Comparison of ENCODE assay signal across 12 mouse cellular contexts in the genomic region with DNA sequence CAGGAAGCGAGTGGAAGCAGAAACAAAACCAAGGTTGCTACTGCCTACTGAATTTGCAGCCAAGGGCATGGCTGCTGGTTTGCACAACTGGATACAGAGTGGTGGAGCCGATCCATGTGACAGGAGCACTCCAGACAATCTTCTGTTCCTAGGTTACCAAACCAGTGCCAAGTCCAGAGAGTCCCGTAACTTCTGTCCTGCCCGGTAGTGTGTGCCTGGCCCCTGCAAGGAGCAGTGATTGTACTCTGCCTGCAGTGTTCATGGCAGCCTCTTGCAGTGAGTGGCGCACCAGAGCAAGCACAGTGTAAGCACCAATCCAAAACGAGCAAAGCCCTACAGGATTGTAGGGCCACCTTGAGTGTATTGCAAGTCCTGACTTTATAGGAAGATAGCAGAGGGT. TPM values are rescaled to one million over a fixed set of nuclear protein-coding genes. Genes with fewer than 3 reads are reported as not detected.
A peak's percentile ranks its signal among the peaks of the same experiment; 100 is the strongest.
DNase-seq lines count a peak whose midpoint lies in the region; ATAC-seq and TF ChIP-seq lines count a peak whose summit lies in the region.
"Had no signal": no experiment of that assay in that cellular context is flagged by ENCODE, and none has a peak within 500 bp of the region (broad histone marks: within the 10 kb centered on the region; RNA-seq: fewer than 3 reads in every experiment).

No protein-coding gene starts in this region.

- H3K4me2 ChIP-seq in liver, embryonic 16.5 days (ENCODE audit: low read depth, low read length), result peak overlapping the region; percentile 64
- H3K4me2 ChIP-seq: embryonic facial prominence, embryonic 12.5 days; neural tube, embryonic 13.5 days had no signal

- H3K36me3 ChIP-seq in heart, embryonic 10.5 days, result peaks cover 15% of the 10 kb centered on the region; the same call in 1 of the 2 replicates
- peaks cover 74% of the 10 kb centered on the region for H3K36me3 ChIP-seq in G1E (replicated peaks)
- peaks cover 78% of the 10 kb centered on the region for H3K36me3 ChIP-seq in erythroblast, embryonic 14.5 days (ENCODE audit: control insufficient read depth)
- H3K36me3 ChIP-seq in liver, embryonic 16.5 days (ENCODE audit: control insufficient read depth, insufficient read depth), result no peaks in the 10 kb centered on the region

- DNase-seq in heart, adult 11 months, result peak; percentile 93
- no peak for DNase-seq in heart, embryonic 10.5 days (ENCODE audit: low spot score)
- DNase-seq in G1E (ENCODE audit: low spot score), result peak; percentile 83
- DNase-seq in left cerebral cortex, adult 8-10 months (ENCODE audit: low spot score in 2 of 2), result no peak
- DNase-seq in Muller cell, postnatal 12 days (ENCODE audit: inconsistent ontology term), result no peak
- no peak for DNase-seq in layer of hippocampus, postnatal 25 days (ENCODE audit: extremely low spot score in 1 of 2, low spot score in 1 of 2)
- DNase-seq: B cell, adult 2 months had no signal

- WGBS in heart, embryonic 10.5 days, result 76% methylated on average over 6 of the region's 6 CpGs
- 48% methylated on average over 6 of the region's 6 CpGs for WGBS in liver, embryonic 16.5 days (ENCODE audit: insufficient replicate concordance)

- H3K4me3 ChIP-seq in heart, embryonic 10.5 days, result no peak overlapping the region
- H3K4me3 ChIP-seq in G1E (ENCODE audit: low read depth, low read length), result peak overlapping the region; percentile 69
- H3K4me3 ChIP-seq in erythroblast, embryonic 14.5 days (replicated peaks), result peak overlapping the region; percentile 63
- H3K4me3 ChIP-seq in liver, embryonic 16.5 days (ENCODE audit: low read depth, low read length), result peak overlapping the region; percentile 42
- H3K4me3 ChIP-seq: embryonic facial prominence, embryonic 12.5 days; neural tube, embryonic 13.5 days had no signal

- ATAC-seq in G1E (ENCODE audit: extremely low read depth, insufficient number of reproducible peaks, low FRiP score, poor library complexity, severe bottlenecking), result peak; percentile 61
- peak; percentile 69 for ATAC-seq in liver, embryonic 16.5 days (ENCODE audit: low read depth)
- ATAC-seq: inflammation-experienced regulatory T-cells, adult 6 months had no signal

- no peak overlapping the region for H3K27ac ChIP-seq in heart, embryonic 10.5 days
- H3K27ac ChIP-seq in liver, embryonic 16.5 days (ENCODE audit: low read length), result peak overlapping the region; percentile 82
- H3K27ac ChIP-seq: embryonic facial prominence, embryonic 12.5 days; neural tube, embryonic 13.5 days had no signal

- H3K9ac ChIP-seq in liver, embryonic 16.5 days (ENCODE audit: low read depth, low read length), result peak overlapping the region; percentile 49
- H3K9ac ChIP-seq: embryonic facial prominence, embryonic 12.5 days; neural tube, embryonic 13.5 days had no signal

- peak; percentile 90 for TF ChIP-seq CTCF in G1E (IDR thresholded peaks at IDR 0.05; ENCODE audit: low read depth, low read length)

- no peaks in the 10 kb centered on the region for H3K9me3 ChIP-seq in heart, embryonic 10.5 days
- H3K9me3 ChIP-seq in G1E (replicated peaks), result no peaks in the 10 kb centered on the region
- H3K9me3 ChIP-seq in erythroblast, embryonic 14.5 days (ENCODE audit: control insufficient read depth, low read length), result peaks cover 2% of the 10 kb centered on the region; the same call in 1 of the 2 replicates
- H3K9me3 ChIP-seq in liver, embryonic 16.5 days (replicated peaks; ENCODE audit: control insufficient read depth, low read length), result no peaks in the 10 kb centered on the region
- H3K9me3 ChIP-seq: embryonic facial prominence, embryonic 12.5 days; neural tube, embryonic 13.5 days had no signal

- no peaks in the 10 kb centered on the region for H3K27me3 ChIP-seq in heart, embryonic 10.5 days (ENCODE audit: insufficient read depth, poor library complexity, severe bottlenecking)
- no peaks in the 10 kb centered on the region for H3K27me3 ChIP-seq in G1E (ENCODE audit: insufficient read depth, low read length)
- no peaks in the 10 kb centered on the region for H3K27me3 ChIP-seq in erythroblast, embryonic 14.5 days (ENCODE audit: control insufficient read depth)
- H3K27me3 ChIP-seq in liver, embryonic 16.5 days (ENCODE audit: control insufficient read depth, insufficient read depth, low read depth, low read length), result no peaks in the 10 kb centered on the region
- H3K27me3 ChIP-seq: embryonic facial prominence, embryonic 12.5 days; neural tube, embryonic 13.5 days had no signal

- H3K4me1 ChIP-seq in heart, embryonic 10.5 days, result peaks cover 26% of the 10 kb centered on the region
- H3K4me1 ChIP-seq in G1E (ENCODE audit: insufficient read depth, low read depth, low read length), result peaks cover 91% of the 10 kb centered on the region
- peaks cover 96% of the 10 kb centered on the region for H3K4me1 ChIP-seq in erythroblast, embryonic 14.5 days (ENCODE audit: control insufficient read depth)
- peaks cover 71% of the 10 kb centered on the region for H3K4me1 ChIP-seq in liver, embryonic 16.5 days (ENCODE audit: control insufficient read depth, low read depth, low read length)
- H3K4me1 ChIP-seq: embryonic facial prominence, embryonic 12.5 days; neural tube, embryonic 13.5 days had no signal

RNA-seq across cellular contexts. Expression of a gene that starts 15.4 kb away (rescaled TPM):
- 62.9 and 76.4 TPM in 2 replicates for polyA plus RNA-seq in heart, embryonic 10.5 days (2016; fragmentation: Nextera tagmentation; extraction: Ambion mirVana)
- total RNA-seq in G1E (2014; fragmentation: Nextera tagmentation), result 184 and 234 TPM in 2 replicates
- total RNA-seq in G1E (2017), result 240 and 293 TPM in 2 replicates
- 85.3 and 89.8 TPM in 2 replicates for polyA plus RNA-seq in G1E (2012)
- 5.3 and 6.7 TPM in 2 replicates for polyA plus RNA-seq in erythroblast, embryonic 14.5 days (2012)
- polyA plus RNA-seq in liver, embryonic 16.5 days (2015; fragmentation: Nextera tagmentation; extraction: Ambion mirVana), result 69.1 and 74.1 TPM in 2 replicates
- total RNA-seq in left cerebral cortex, adult 8-10 months (2022), result 10 to 100 TPM; 19.4 to 24.9 (median 20.6) TPM
- total RNA-seq in layer of hippocampus, postnatal 25 days (2021), result 10 to 100 TPM; 16.6 to 17.7 TPM

Comparison
In these comparisons a context has a peak if more than half of its experiments do, and no peak if none do; other contexts are left out.
1. DNase-seq: peak in heart, adult 11 months (single experiment) and G1E (single experiment); none in heart, embryonic 10.5 days (single experiment), left cerebral cortex, adult 8-10 months (0 of 2), Muller cell, postnatal 12 days (single experiment) and layer of hippocampus, postnatal 25 days (0 of 2).